Mouse (Mus musculus) spleen, adult 2 months (tissue): ENCODE data around the gene Zbtb44.

Experiments
- CTCF ChIP-seq: fragments of 200-500 bp; IDR thresholded peaks from 2 replicates; pipeline ENCODE4 v1.5.1; 2011; ENCODE audit warnings: mild to moderate bottlenecking, inconsistent platforms; ENCODE audit not compliant: insufficient read depth, insufficient read length, insufficient replicate concordance; ENCODE audit errors: extremely low read depth
- POLR2A ChIP-seq: fragments of 200-500 bp; IDR thresholded peaks from 2 replicates; pipeline ENCODE4 v1.6.1; 2011; ENCODE audit warnings: low read depth, low read length, inconsistent platforms

DNA sequence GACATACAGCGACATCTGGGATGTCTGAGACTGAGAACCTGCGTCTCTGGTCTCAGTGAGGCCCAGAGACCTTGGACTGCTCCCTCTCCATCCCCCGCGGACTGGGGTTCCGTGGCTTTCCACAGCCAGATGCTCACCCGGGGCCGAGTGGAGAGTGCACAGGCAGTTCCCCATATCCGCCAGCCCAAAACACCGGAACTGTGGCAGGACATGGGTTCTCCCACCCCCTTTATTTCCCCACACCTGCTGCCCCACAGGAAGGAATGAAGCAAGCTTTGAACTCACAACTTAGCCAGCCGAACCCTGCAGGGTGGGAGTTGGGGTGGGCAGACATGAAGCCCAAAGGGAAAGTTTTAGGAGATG is 62.4 kb downstream of the Zbtb44 start:
- TF ChIP-seq CTCF (no peak), POLR2A (no peak)
